Mouse (Mus musculus): Measurements from ENCODE around the gene Ifitm2.

The Ifitm2 gene

DNA sequence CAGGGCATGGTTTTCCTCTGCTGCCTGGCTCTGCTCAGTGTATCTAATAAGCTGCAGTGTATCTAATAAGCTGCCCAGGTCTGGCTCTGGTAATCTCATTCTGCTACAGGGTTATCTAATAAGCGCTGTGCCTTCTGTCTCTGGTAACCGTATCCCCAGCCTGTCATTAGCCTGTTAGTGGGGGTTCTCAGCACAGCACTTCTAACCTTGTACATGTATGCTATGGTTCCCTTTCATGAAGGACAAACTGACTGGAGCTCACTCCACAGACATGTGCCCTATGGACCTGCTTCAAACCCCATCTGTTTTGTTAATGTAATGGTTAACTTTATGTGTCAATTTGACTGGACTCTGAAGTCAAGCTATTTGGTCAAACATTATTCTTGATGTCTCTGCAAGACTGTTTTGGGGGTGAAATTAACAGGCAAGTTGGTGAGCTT, 50.1 kb downstream of the Ifitm2 start:
- DNase-seq (ENCODE audit: low spot score in 2 of 2), result no peak
